Mouse (Mus musculus) lung, postnatal 0 days (tissue): ENCODE results near the gene Cdk5rap2.

Experiments used
- CTCF ChIP-seq: IDR thresholded peaks from 2 replicates; pipeline ENCODE4 v1.5.1; 2016; ENCODE audit warnings: antibody characterized with exemption, mild to moderate bottlenecking
- EP300 ChIP-seq: IDR thresholded peaks from 2 replicates; pipeline ENCODE4 v1.6.1; 2016; ENCODE audit warnings: antibody characterized with exemption, mild to moderate bottlenecking, control low read depth

GRCm38 (mm10) chr4:70396701-70397100 is 13.5 kb downstream of the Cdk5rap2 start:
- TF ChIP-seq CTCF = no peak
- no peak for TF ChIP-seq EP300
